Mouse (Mus musculus): ENCODE measurements around the gene Spint2. TPM values are rescaled to one million over a fixed set of nuclear protein-coding genes. Genes with fewer than 3 reads are reported as not detected.

Gene Spint2
- polyA plus RNA-seq, 1 experiment: 0.57 TPM

GRCm38 (mm10) chr7:29305263-29305988 is 23.7 kb upstream of the Spint2 start:
- H3K9me3 ChIP-seq (ENCODE audit: control insufficient read depth, low read length): peaks cover 11% of the 10 kb centered on the region; the same call in 1 of the 2 replicates
- peaks cover 76% of the 10 kb centered on the region for H3K27me3 ChIP-seq (ENCODE audit: control insufficient read depth)
- no peaks in the 10 kb centered on the region for H3K36me3 ChIP-seq (ENCODE audit: control insufficient read depth)
- peaks cover 53% of the 10 kb centered on the region for H3K4me1 ChIP-seq (ENCODE audit: control insufficient read depth)
- TF ChIP-seq GATA1 (IDR thresholded peaks at IDR 0.05; ENCODE audit: low read length) (no peak), TAL1 (IDR thresholded peaks at IDR 0.05; ENCODE audit: low read length) (no peak)
- no peak overlapping the region for H3K4me3 ChIP-seq (replicated peaks)

DNA sequence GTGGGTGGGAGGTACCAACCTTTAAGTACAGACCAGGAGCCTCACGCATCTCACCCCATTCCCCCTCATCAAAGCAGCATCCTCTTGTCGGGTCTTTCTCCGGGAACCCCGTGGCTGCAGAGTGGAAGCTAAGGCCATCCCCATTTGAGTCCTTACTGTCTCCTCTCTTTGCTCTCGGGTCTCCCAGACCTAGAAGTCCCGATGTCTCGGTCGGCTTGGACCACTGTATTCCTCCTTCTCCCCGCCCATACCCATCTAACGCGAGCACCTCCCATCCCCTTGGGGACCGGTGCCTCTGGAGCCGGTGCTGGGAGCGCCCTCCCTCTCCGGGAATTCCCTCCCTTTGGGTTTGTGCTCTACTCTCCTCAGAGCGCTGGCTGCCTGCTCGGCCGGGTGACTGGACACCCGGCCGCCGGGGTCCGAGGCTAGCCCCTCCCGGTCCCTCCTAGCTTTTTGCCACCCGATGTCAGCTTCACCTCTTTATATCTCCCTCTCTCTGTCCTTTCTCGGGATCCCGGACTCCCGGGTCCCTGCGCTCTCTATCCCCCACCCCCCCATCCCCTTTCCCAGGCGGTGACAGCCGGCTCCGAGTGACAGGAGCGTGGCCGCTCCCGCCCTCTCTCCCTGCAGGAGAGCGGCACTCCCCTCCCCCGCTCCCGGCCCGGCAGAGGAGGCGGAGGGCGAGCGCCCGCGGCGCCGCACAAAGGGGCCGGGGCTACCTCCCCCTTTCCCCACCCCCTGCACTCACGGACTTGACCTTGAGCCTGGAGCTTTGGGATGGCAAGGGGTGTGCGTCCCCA is 23.0 kb upstream of the Spint2 start:
- H3K9me3 ChIP-seq (ENCODE audit: control insufficient read depth, low read length): peaks cover 11% of the 10 kb centered on the region; the same call in 1 of the 2 replicates
- peaks cover 75% of the 10 kb centered on the region for H3K27me3 ChIP-seq (ENCODE audit: control insufficient read depth)
- no peaks in the 10 kb centered on the region for H3K36me3 ChIP-seq (ENCODE audit: control insufficient read depth)
- TF ChIP-seq GATA1 (IDR thresholded peaks at IDR 0.05; ENCODE audit: low read length) (no peak), TAL1 (IDR thresholded peaks at IDR 0.05; ENCODE audit: low read length) (no peak)
- H3K4me1 ChIP-seq (ENCODE audit: control insufficient read depth): peaks cover 49% of the 10 kb centered on the region
- H3K4me3 ChIP-seq (replicated peaks): peak overlapping the region; percentile 53

DNA sequence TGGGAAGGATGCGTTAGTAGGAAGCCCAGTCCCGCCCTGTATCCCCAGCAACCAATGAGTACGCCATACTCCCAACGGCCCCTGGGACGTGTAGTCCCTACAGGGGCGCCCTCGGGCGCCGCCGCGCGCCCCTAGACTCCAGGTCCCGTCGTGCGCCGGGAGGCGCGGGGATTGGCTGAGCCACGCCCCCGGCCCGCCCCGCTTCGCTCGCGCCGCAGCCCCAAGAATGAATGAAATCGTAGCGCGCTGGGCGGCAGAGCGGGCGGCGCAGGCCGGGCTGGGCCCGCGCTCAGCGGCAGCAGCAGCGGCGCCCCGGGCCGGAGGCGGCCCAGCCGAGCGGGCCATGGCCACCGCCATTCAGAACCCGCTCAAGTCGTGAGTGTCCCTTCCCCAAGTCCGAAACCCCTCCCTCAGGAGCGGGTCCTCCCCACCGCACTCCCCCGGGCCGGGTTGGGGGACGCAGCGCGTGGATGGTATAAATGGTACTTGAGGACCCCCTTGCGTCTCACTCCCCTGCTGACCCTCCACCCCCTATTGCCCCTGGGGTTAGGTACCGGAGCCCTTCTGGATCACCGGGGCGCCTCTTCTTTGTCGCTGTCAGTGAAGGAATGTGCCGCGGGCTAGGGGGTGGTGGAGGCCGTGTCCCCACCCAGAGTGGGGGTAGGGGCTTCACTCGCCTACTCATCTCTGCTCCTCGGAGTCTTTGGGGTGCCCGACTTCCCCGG is 22.2 kb upstream of the Spint2 start, which contains the start of gene Dpf1:
TSS of gene Dpf1 (plus strand) at position 214 of the 725 bp plus-strand sequence.
- peak within 1 kb of the TSS; percentile 53 for H3K4me3 ChIP-seq (replicated peaks)
- H3K4me1 ChIP-seq (ENCODE audit: control insufficient read depth): peaks cover 41% of the 10 kb centered on the region
- TF ChIP-seq TAL1 (IDR thresholded peaks at IDR 0.05; ENCODE audit: low read length): no peak
- TF ChIP-seq GATA1 (IDR thresholded peaks at IDR 0.05; ENCODE audit: low read length): no peak
- H3K9me3 ChIP-seq (ENCODE audit: control insufficient read depth, low read length): peaks cover 11% of the 10 kb centered on the region; the same call in 1 of the 2 replicates
- peaks cover 73% of the 10 kb centered on the region for H3K27me3 ChIP-seq (ENCODE audit: control insufficient read depth)
- no peaks in the 10 kb centered on the region for H3K36me3 ChIP-seq (ENCODE audit: control insufficient read depth)

DNA sequence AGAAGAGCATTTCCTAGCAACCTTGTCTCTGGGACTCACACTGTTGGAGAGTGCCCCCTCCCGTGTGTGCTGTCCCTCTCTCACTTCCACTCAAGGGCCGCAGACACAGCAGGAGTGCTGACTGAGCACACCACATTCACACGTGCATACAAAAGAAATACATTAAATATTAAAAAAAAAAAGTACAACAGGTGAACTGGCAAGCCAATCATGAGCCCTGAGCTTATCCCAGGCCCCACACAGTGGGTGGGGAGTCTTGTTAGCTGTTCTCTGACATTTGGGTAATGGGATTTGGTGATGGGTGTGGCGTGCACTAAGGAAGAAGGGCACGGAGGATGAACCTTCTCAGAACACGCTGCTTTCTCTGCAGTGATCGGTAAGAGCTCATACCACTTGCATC is 20.9 kb upstream of the Spint2 start:
- peaks cover 11% of the 10 kb centered on the region; the same call in 1 of the 2 replicates for H3K9me3 ChIP-seq (ENCODE audit: control insufficient read depth, low read length)
- H3K4me3 ChIP-seq (replicated peaks): no peak overlapping the region
- TF ChIP-seq TAL1 (IDR thresholded peaks at IDR 0.05; ENCODE audit: low read length): no peak
- H3K27me3 ChIP-seq (ENCODE audit: control insufficient read depth): peaks cover 64% of the 10 kb centered on the region
- H3K4me1 ChIP-seq (ENCODE audit: control insufficient read depth): peaks cover 29% of the 10 kb centered on the region
- H3K36me3 ChIP-seq (ENCODE audit: control insufficient read depth): no peaks in the 10 kb centered on the region

DNA sequence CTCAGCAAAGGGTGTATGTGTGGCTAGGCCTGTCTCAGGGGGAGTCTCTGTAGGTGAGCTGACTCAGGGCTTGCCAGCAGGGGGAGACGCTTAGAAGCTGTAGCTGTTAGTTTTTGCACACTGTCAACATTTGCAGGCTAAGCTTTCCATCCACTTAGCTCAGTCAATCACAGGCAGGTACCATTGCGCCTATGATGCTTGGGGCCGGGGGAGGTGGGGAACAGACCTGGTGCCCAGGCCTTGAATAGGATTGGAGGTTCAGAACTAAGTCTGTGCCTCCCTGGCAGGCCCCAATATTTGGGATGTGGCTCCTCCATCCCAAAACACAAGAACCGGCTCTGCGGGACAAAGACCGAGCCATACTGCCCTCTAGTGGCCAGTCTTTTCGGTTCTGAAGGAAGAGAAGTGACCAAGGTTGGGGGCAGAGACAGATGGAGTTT is 19.4 kb upstream of the Spint2 start:
- Histone ChIP-seq H3K4me1 (ENCODE audit: control insufficient read depth) (peaks cover 19% of the 10 kb centered on the region), H3K4me3 (replicated peaks) (no peak overlapping the region), H3K36me3 (ENCODE audit: control insufficient read depth) (no peaks in the 10 kb centered on the region), H3K27me3 (ENCODE audit: control insufficient read depth) (peaks cover 56% of the 10 kb centered on the region), H3K9me3 (ENCODE audit: control insufficient read depth, low read length) (peaks cover 11% of the 10 kb centered on the region; the same call in 1 of the 2 replicates)
- TF ChIP-seq GATA1 (IDR thresholded peaks at IDR 0.05; ENCODE audit: low read length): no peak

GRCm38 (mm10) chr7:29296998-29297397 is 15.3 kb upstream of the Spint2 start:
- H3K36me3 ChIP-seq (ENCODE audit: control insufficient read depth): no peaks in the 10 kb centered on the region

DNA sequence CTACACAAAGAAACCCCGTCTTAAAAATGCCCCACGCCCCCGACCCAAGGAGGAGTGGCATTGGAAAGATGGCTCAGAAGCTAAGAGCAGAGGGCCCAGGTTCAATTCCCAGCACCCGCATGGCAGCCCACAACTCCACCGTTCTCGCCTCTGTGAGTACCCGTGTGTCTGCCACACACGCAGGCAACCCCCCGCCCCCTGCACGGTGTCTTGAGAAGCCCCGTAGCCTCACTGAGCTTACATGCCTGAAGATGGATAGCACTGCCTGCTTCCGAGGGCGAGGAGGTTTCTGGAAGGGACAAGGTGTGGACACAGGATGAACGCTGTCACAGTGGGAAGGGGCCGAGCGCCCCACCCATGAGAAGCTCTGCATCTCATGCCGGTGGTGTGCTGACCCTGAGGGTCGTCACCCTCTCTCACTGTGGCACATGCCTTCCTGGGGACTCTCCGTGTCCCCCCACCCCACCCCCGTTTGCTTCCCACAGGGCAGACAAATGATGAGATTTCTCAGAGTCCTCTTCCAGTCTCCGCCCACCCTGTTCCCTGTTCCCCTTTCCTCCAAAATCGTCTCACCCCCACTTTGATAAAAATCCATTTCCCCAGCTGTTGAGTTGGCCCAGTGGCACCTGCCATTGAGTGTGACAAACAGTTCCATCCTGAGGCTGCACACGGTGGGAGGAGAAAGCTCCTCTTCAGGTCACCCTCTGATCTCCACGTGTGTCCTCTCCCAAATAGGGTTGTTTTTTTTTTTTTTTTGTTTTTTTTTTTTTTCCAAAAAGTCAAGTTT is 14.3 kb upstream of the Spint2 start:
- no peaks in the 10 kb centered on the region for H3K9me3 ChIP-seq (ENCODE audit: control insufficient read depth, low read length)
- H3K27me3 ChIP-seq (ENCODE audit: control insufficient read depth): peaks cover 10% of the 10 kb centered on the region
- H3K4me1 ChIP-seq (ENCODE audit: control insufficient read depth): peaks cover under 1% of the 10 kb centered on the region
- TF ChIP-seq TAL1 (IDR thresholded peaks at IDR 0.05; ENCODE audit: low read length): no peak
- TF ChIP-seq GATA1 (IDR thresholded peaks at IDR 0.05; ENCODE audit: low read length): no peak
- H3K4me3 ChIP-seq (replicated peaks): no peak overlapping the region
- no peaks in the 10 kb centered on the region for H3K36me3 ChIP-seq (ENCODE audit: control insufficient read depth)

More at GRCm38 (mm10) chr7:29296998-29297397, 15.3 kb upstream of the Spint2 start:
- TF ChIP-seq TAL1 (IDR thresholded peaks at IDR 0.05; ENCODE audit: low read length) (no peak), GATA1 (IDR thresholded peaks at IDR 0.05; ENCODE audit: low read length) (no peak)
- no peak overlapping the region for H3K4me3 ChIP-seq (replicated peaks)
- H3K9me3 ChIP-seq (ENCODE audit: control insufficient read depth, low read length): no peaks in the 10 kb centered on the region
- H3K4me1 ChIP-seq (ENCODE audit: control insufficient read depth): peaks cover 2% of the 10 kb centered on the region
- peaks cover 15% of the 10 kb centered on the region for H3K27me3 ChIP-seq (ENCODE audit: control insufficient read depth)

DNA sequence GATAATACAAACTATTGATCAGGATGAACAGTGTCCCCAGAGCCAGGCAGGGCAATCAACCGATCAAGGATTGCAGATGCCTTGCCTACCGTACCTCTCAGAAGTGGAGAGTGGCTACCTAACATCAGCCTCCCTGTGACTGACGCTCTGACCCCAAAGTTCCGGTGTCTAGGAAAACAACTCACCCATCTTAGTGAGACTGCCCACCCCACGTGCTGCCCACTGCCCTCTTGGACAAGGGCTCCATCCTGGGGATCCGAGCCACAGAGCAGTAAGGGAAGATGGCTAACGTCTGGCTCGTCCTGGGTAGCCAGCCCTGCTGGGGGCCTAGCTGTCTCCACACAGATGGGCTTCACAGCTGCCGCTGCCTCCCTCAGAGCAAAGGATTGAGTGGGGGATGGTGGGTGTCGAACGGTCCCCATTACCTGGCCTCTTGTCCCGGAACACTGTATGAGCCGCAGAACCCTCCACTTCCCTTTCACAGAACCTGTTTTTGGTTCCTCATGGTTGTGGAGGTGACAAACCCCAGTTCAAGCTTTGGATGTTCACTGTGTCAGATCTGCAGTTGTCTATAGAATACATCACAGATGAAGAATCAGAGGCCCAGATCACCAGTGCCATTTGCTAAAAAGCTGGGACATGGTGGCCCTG is 12.5 kb upstream of the Spint2 start:
- Histone ChIP-seq H3K9me3 (ENCODE audit: control insufficient read depth, low read length) (no peaks in the 10 kb centered on the region), H3K27me3 (ENCODE audit: control insufficient read depth) (peaks cover 17% of the 10 kb centered on the region), H3K4me3 (replicated peaks) (no peak overlapping the region), H3K4me1 (ENCODE audit: control insufficient read depth) (peaks cover 5% of the 10 kb centered on the region), H3K36me3 (ENCODE audit: control insufficient read depth) (no peaks in the 10 kb centered on the region)
- TF ChIP-seq TAL1 (IDR thresholded peaks at IDR 0.05; ENCODE audit: low read length) (no peak), GATA1 (IDR thresholded peaks at IDR 0.05; ENCODE audit: low read length) (no peak)

Data from erythroblast, embryonic 14.5 days (primary cell).